Mouse (Mus musculus) thymus, adult 2 months (tissue): ENCODE data around the gene Spon1. TPM values are rescaled to one million over a fixed set of nuclear protein-coding genes. Genes with fewer than 3 reads are reported as not detected.

Experiments used
- DNase-seq: peaks from one replicate; pipeline ENCODE4 v3.0.0; 2021
- H3K27ac ChIP-seq: fragments of 200-500 bp; 2 replicates; pipeline ENCODE4 v1.5.1; 2012; ENCODE audit warnings: low read length, control low read depth; ENCODE audit not compliant: control insufficient read depth, insufficient read depth
- H3K27me3 ChIP-seq: fragments of 200-500 bp; 2 replicates; pipeline ENCODE4 v1.6.1; 2012; ENCODE audit warnings: mild to moderate bottlenecking, low read length, moderate library complexity, mixed read lengths; ENCODE audit not compliant: control insufficient read depth, insufficient read depth
- H3K36me3 ChIP-seq: fragments of 200-500 bp; 2 replicates; pipeline ENCODE4 v1.6.1; 2012; ENCODE audit warnings: mild to moderate bottlenecking, low read length, moderate library complexity; ENCODE audit not compliant: control insufficient read depth, insufficient read depth
- H3K4me1 ChIP-seq: fragments of 200-500 bp; replicated peaks from 2 replicates; pipeline ENCODE4 v1.6.1; 2012; ENCODE audit warnings: low read length; ENCODE audit not compliant: control insufficient read depth, insufficient read depth
- H3K4me3 ChIP-seq: fragments of 200-500 bp; 2 replicates; pipeline ENCODE4 v1.5.1; 2012; ENCODE audit warnings: mild to moderate bottlenecking, low read length, control low read depth, moderate library complexity; ENCODE audit not compliant: control insufficient read depth, insufficient read depth
- CTCF ChIP-seq: fragments of 200-500 bp; IDR thresholded peaks from 2 replicates; pipeline ENCODE4 v1.5.1; 2012; ENCODE audit warnings: mild to moderate bottlenecking, control low read depth, low read length, moderate library complexity, borderline replicate concordance; ENCODE audit not compliant: control insufficient read depth, poor library complexity, insufficient read depth; ENCODE audit errors: extremely low read depth
- POLR2A ChIP-seq: fragments of 200-500 bp; IDR thresholded peaks from 2 replicates; pipeline ENCODE4 v1.6.1; 2012; ENCODE audit warnings: mild to moderate bottlenecking, low read length, control low read depth, moderate library complexity; ENCODE audit not compliant: control insufficient read depth, poor library complexity, insufficient read depth; ENCODE audit errors: extremely low read depth
- WGBS: fragments of 180-500 bp; shearing (Covaris S2); methylation state at CpG from one replicate; pipeline ENCODE4 v1.1.7; 2018; 5-methylcytosine and 5-hydroxymethylcytosine counted together
- polyA plus RNA-seq: library from polyadenylated mRNA; depleted of rRNA; stranded (reverse); fragments of >200 nt; gene quantifications from 2 replicates; pipeline ENCODE4 v1.2.3, GENCODE M21; 2012

The Spon1 gene
- polyA plus RNA-seq, 1 experiment = 3.3 TPM

DNA sequence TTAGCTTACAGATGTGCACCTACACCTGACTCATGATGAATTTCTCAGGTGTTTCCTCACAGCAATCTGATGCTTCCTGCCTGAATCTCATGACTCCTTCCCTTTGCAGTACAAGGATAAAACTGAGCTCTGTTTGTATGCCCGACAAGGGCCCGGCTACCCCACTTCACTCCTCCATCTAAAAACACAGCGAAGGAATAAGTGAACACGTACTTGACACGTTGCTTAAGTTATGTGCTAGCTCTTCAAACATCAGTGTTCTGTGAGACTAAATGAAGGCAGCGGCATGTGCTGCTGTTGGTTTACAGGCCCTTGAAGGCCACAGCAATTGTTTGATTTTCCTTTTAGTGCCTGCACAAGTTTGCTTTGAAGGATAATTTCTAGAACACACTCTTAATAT lies 298.2 kb downstream of the Spon1 start:
- H3K27ac ChIP-seq = no peak overlapping the region
- DNase-seq = no peak
- WGBS = 81% methylated on average over 6 of the region's 6 CpGs
- H3K4me3 ChIP-seq = no peak overlapping the region
- no peaks in the 10 kb centered on the region for H3K27me3 ChIP-seq
- peaks cover 13% of the 10 kb centered on the region for H3K4me1 ChIP-seq
- TF ChIP-seq POLR2A = no peak
- no peak for TF ChIP-seq CTCF
- H3K36me3 ChIP-seq = no peaks in the 10 kb centered on the region

DNA sequence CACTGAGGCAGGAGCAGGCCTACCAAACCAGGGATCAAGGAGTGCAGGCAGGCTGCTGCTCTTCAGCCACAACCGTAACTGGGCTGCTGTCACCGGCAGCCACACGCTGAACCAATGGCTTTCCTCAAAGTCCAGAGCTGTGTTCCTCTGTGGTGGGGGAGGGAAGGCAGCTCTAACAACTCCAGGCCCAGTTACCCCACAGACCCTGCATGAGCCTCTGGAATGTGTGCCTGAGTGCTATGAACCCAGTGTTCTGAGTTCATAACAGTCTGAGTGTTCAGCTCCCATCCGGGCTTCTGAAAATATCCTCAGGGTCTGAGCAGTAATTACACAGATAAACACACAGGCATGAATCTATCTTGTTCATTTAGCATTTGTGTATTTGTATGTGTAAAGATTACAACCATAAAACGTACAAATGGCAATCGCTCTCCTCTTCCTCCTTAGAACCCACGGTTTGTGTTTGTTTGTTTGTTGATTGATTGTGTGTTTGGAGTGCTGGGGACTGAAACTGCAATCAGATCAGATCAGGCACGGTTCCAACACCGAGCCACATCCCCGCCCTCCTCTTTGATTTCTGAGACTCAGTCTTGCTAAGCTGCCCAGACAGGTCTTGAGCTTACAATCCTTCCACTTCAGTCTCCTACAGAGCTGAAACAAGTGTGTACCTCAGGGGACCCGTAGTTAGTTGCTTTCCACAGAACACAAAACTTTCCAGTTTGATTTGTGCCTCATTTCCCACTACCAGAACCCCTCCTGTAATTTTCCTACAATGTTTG lies 299.8 kb downstream of the Spon1 start:
- Histone ChIP-seq H3K4me3 (no peak overlapping the region), H3K4me1 (peaks cover 24% of the 10 kb centered on the region), H3K27me3 (no peaks in the 10 kb centered on the region), H3K36me3 (no peaks in the 10 kb centered on the region), H3K27ac (no peak overlapping the region)
- DNase-seq = no peak
- TF ChIP-seq CTCF = no peak
- no peak for TF ChIP-seq POLR2A
- 83% methylated on average over 11 of the region's 11 CpGs for WGBS

DNA sequence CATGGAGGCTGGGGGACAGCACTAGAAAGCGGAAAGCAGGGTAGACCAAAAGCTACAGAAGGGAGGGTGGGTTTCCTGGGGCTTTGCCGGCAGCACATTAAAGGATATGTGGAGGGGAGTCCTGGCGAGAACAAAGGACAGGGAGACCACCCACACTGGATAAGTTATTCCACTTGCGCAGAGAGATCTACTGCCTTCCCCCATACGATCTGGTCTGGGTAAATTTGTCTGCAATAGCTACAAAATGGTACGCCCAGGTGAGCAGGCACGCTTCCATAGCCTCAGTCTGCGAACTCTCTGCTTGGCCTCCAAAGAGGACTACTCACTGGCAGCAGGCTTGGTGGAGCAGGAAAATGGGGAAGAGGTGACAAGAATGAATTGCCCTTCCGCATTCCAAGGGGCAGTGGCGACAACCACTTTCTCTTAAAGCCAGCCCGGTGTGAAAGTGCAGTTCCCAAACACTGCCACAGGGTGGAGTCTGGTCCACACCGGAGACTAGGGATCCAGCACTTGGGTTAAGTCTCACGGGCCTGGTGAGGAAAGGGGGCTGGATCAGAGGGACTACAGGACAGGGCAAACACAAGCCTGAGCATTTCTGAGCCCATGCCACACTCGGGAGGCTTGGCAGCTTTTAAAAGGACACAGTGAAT lies 300.9 kb downstream of the Spon1 start:
- DNase-seq = peak; percentile 83
- TF ChIP-seq CTCF (peak; percentile 88; the same call in 1 of the 2 replicates), POLR2A (no peak)
- H3K36me3 ChIP-seq = no peaks in the 10 kb centered on the region
- H3K4me3 ChIP-seq = peak overlapping the region; percentile 22; the same call in 1 of the 2 replicates
- no peaks in the 10 kb centered on the region for H3K27me3 ChIP-seq
- WGBS = 35% methylated on average over 14 of the region's 14 CpGs
- H3K27ac ChIP-seq = no peak overlapping the region
- H3K4me1 ChIP-seq = peaks cover 30% of the 10 kb centered on the region

DNA sequence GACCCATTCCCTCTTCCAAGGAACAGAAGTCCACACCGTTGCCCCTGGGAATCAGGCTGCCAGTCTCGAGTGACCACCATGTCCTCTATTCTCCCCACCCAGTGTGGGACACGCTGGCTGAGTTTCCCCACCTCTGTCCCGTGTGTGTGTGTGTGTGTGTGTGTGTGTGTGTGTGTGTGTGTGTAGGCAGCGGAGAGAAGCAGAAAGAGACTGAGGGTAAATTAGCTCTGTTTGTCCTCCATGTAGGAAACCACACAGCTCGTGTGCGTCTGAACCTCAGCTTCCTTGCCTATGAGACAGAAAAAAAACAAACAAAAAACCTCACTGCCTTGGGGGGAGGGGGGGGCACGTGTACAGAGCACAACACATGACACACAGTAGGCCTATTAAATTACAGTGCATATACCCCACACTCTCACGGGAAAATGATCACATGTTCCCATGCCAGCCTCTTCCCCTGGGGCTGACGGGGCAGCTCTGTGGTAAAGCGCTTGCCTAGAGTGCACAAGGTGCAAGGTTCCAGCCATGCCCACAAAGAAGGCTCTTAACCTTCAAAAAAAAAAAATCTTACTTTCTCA lies 303.2 kb downstream of the Spon1 start:
- Histone ChIP-seq H3K27ac (peak overlapping the region; percentile 49; the same call in 1 of the 2 replicates), H3K27me3 (no peaks in the 10 kb centered on the region), H3K36me3 (no peaks in the 10 kb centered on the region), H3K4me3 (no peak overlapping the region), H3K4me1 (peaks cover 30% of the 10 kb centered on the region)
- TF ChIP-seq POLR2A (no peak), CTCF (no peak)
- DNase-seq = peak; percentile 30
- WGBS = 18% methylated on average over 11 of the region's 11 CpGs

DNA sequence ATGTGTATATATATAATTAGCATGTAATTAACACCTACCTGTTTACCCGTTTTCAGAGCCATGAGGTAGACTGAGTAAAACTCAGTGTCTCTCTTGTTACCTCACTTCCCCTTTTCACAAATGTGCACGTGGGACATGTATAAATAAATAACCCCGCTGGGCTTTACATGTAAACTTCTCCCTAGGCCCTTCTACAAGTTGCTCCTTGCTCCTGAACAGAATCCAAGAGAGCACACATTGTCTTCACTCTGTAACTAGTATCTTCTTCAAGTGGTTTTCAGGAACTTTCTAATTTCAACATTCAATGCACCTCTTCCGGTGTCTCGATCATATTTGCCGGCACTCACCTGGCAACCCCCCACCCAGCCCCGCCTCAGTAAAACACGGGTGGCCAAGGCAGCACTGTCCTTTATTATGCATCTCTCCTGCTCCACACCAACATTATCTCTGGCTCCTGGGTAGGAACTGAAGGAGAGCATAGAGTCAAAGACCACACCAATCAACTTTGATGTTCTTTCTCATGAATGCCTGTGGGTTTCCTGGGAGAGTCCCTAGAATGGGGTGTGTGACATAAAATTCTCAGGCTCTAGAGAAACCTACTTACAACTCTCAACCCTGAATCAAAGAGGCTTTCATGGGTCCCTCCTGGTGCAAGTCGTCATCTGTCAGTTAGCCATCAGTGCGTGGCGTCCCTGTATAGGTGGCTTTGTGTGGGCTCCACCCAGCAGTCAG lies 304.1 kb downstream of the Spon1 start:
- no peak for DNase-seq
- H3K27ac ChIP-seq = no peak overlapping the region; the same call in 1 of the 2 replicates
- 19% methylated on average over 11 of the region's 11 CpGs for WGBS

DNA sequence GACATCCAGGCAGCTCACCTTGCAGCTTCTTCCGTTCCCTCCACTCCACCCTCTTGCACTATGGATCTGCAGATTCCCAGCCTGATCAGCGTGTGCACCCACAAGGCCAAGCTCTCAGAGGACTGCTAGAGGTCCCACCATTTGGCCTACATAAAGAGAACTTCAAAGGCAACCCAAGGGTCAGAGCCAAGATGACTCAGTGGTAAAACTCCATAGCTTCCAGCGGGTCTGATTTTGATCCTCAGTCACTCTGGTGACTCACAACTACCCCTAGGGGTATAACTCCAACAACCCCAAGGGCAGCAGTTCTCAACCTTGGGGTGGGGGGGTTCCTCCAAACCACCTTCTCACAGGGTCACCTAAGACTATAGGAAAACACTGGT lies 304.7 kb downstream of the Spon1 start:
- peaks cover 30% of the 10 kb centered on the region for H3K4me1 ChIP-seq
- no peak for DNase-seq
- WGBS = 76% methylated on average over 3 of the region's 3 CpGs
- TF ChIP-seq POLR2A (no peak), CTCF (no peak)
- H3K27ac ChIP-seq = no peak overlapping the region
- H3K36me3 ChIP-seq = no peaks in the 10 kb centered on the region
- no peak overlapping the region for H3K4me3 ChIP-seq
- no peaks in the 10 kb centered on the region for H3K27me3 ChIP-seq

More for the DNA sequence above, 304.1 kb downstream of the Spon1 start:
- no peaks in the 10 kb centered on the region for H3K27me3 ChIP-seq
- TF ChIP-seq POLR2A = no peak
- no peak for TF ChIP-seq CTCF
- no peak overlapping the region for H3K4me3 ChIP-seq
- no peaks in the 10 kb centered on the region for H3K36me3 ChIP-seq
- H3K4me1 ChIP-seq = peaks cover 30% of the 10 kb centered on the region
